Mouse (Mus musculus): Measurements from ENCODE around the gene Hoxc10. TPM values are rescaled to one million over a fixed set of nuclear protein-coding genes. Genes with fewer than 3 reads are reported as not detected.

Gene Hoxc10
- polyA plus RNA-seq, 1 experiment from 2014 or later = not detected

DNA sequence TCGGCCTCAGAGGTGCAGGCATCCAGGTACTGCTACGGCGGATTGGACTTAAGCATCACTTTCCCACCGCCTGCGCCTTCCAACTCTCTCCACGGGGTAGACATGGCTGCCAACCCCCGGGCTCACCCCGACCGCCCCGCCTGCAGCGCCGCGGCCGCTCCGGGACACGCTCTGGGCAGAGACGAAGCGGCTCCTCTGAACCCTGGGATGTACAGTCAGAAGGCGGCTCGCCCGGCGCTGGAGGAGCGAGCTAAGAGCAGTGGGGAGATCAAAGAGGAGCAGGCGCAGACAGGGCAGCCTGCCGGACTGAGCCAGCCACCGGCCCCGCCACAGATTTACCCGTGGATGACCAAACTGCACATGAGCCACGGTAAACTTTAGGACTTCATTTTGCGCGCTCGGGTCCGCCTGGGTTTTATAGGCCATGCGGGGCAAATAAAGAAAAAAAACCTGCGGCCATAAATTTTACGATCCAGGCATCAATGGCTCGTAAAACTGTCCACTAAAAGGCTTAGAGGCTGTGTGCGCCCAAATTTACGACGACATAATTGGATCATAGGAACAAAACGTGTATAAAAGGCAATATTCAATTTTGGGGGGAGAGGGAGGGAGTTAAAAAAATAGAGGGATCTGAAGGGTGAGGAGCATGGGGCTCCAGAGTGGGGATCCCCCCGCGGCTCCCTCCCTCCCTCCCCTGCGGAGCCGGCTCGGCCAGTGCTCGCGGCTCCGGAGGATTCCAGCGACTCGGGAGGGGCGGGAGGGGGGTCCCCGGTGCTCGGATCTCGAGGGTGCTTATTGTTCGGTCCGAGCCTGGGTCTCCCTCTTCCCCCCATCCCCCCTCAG, 47.8 kb downstream of the Hoxc10 start:
- no peak overlapping the region for H3K9ac ChIP-seq (ENCODE audit: low read length)

GRCm38 (mm10) chr15:103015009-103015399, 48.4 kb downstream of the Hoxc10 start:
- Histone ChIP-seq H3K27me3 (replicated peaks; ENCODE audit: control insufficient read depth, insufficient read depth, low read length) (peaks cover 96% of the 10 kb centered on the region), H3K4me1 (ENCODE audit: control insufficient read depth, insufficient read depth, low read length) (no peaks in the 10 kb centered on the region), H3K27ac (ENCODE audit: low read depth, low read length) (no peak overlapping the region), H3K9ac (ENCODE audit: low read length) (no peak overlapping the region), H3K36me3 (ENCODE audit: control insufficient read depth, insufficient read depth, low read length) (no peaks in the 10 kb centered on the region), H3K4me3 (ENCODE audit: low read depth, low read length) (no peak overlapping the region), H3K4me2 (ENCODE audit: low read length) (no peak overlapping the region), H3K9me3 (replicated peaks; ENCODE audit: control insufficient read depth, low read length) (no peaks in the 10 kb centered on the region)
- ATAC-seq (no peak), DNase-seq (ENCODE audit: low spot score) (no peak)
- under 1% methylated on average over 24 of the region's 28 CpGs for WGBS

More for the DNA sequence above, 47.8 kb downstream of the Hoxc10 start:
- peaks cover 96% of the 10 kb centered on the region for H3K27me3 ChIP-seq (replicated peaks; ENCODE audit: control insufficient read depth, insufficient read depth, low read length)
- no peaks in the 10 kb centered on the region for H3K9me3 ChIP-seq (replicated peaks; ENCODE audit: control insufficient read depth, low read length)
- H3K27ac ChIP-seq (ENCODE audit: low read depth, low read length) = no peak overlapping the region
- ATAC-seq = no peak; the same call in 1 of the 2 replicates
- H3K36me3 ChIP-seq (ENCODE audit: control insufficient read depth, insufficient read depth, low read length) = no peaks in the 10 kb centered on the region
- no peak for DNase-seq (ENCODE audit: low spot score)
- WGBS = 1% methylated on average over 49 of the region's 57 CpGs
- H3K4me1 ChIP-seq (ENCODE audit: control insufficient read depth, insufficient read depth, low read length) = no peaks in the 10 kb centered on the region
- no peak overlapping the region for H3K4me2 ChIP-seq (ENCODE audit: low read length)
- no peak overlapping the region for H3K4me3 ChIP-seq (ENCODE audit: low read depth, low read length)

DNA sequence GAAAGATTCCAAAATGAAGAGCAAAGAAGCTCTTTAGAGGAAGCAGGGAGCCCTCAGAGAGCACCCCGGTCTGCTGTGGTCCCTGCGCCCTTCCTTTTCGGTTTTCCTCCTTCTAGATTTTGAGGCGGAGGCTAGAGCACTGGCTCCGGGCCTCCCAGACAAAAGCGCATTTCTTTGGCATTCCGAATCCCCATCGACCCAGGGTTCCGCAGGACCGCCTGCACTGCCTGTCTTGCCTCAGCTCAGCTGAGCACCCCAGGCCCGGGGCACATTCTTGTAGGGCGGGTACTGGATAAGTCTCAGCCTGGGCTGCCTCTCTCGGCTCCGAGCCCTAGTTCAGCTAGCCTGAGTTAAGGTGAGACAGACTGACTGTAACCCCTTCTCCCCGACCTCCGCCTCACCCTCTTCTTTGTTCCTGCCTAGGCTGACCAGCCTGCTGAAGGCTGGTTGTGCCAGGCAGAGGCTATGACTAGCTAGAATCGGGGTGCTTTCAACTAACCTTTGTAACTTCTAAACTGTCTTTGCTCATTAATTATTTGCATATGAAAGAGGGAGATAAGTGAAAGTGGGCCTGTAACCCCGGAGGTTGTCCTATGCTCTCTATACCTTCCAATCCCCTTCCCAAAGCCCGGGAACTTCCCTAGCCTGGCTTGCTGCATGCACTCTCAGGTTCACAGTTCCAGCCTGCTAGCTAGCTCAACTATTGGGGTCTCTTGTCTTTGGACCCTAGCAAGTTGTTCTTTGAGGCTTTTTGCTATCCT, 49.0 kb downstream of the Hoxc10 start:
- 2% methylated on average over 19 of the region's 19 CpGs for WGBS
- no peak overlapping the region for H3K4me2 ChIP-seq (ENCODE audit: low read length)
- H3K27ac ChIP-seq (ENCODE audit: low read depth, low read length) = no peak overlapping the region
- H3K27me3 ChIP-seq (replicated peaks; ENCODE audit: control insufficient read depth, insufficient read depth, low read length) = peaks cover 96% of the 10 kb centered on the region
- H3K4me1 ChIP-seq (ENCODE audit: control insufficient read depth, insufficient read depth, low read length) = no peaks in the 10 kb centered on the region
- ATAC-seq (no peak), DNase-seq (ENCODE audit: low spot score) (no peak)
- H3K9ac ChIP-seq (ENCODE audit: low read length) = no peak overlapping the region
- no peak overlapping the region for H3K4me3 ChIP-seq (ENCODE audit: low read depth, low read length)
- H3K9me3 ChIP-seq (replicated peaks; ENCODE audit: control insufficient read depth, low read length) = no peaks in the 10 kb centered on the region
- no peaks in the 10 kb centered on the region for H3K36me3 ChIP-seq (ENCODE audit: control insufficient read depth, insufficient read depth, low read length)

GRCm38 (mm10) chr15:103018636-103019035, 52.0 kb downstream of the Hoxc10 start, which contains the start of gene Hoxc4:
Gene Hoxc4 (plus strand): TSS chr15:103018934.
- ATAC-seq (no peak), DNase-seq (ENCODE audit: low spot score) (no peak)
- no peaks in the 10 kb centered on the region for H3K9me3 ChIP-seq (replicated peaks; ENCODE audit: control insufficient read depth, low read length)
- H3K9ac ChIP-seq (ENCODE audit: low read length) = no peak within 1 kb of the TSS
- peaks cover 100% of the 10 kb centered on the region for H3K27me3 ChIP-seq (replicated peaks; ENCODE audit: control insufficient read depth, insufficient read depth, low read length)
- H3K4me1 ChIP-seq (ENCODE audit: control insufficient read depth, insufficient read depth, low read length) = no peaks in the 10 kb centered on the region
- no peak within 1 kb of the TSS for H3K27ac ChIP-seq (ENCODE audit: low read depth, low read length)
- H3K4me2 ChIP-seq (ENCODE audit: low read length) = no peak within 1 kb of the TSS
- H3K4me3 ChIP-seq (ENCODE audit: low read depth, low read length) = no peak within 1 kb of the TSS
- H3K36me3 ChIP-seq (ENCODE audit: control insufficient read depth, insufficient read depth, low read length) = no peaks in the 10 kb centered on the region
- 1% methylated on average over 9 of the region's 9 CpGs for WGBS

DNA sequence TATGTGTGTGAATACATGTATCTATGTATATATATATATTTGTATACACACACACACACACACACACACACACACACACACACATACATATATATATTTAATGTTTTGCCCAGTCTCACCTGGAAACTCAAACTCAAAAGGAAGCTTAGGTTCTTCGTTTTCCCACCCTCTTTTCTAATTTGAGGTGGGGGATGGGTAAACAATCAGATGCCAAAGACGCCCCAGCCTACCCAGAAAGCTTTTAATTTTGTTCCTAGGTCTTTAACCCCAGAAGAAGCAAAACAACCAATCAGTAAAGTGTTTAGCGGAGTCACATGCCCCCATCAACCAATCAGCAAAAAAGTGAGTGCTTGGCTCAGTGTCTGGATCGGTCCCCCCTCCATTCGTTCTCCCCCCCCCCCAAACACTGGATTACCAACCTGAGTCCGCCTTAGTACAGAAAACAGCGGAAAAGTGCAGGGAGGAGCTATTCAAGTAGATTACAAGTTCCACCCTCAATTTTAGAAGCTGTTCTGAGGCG, 54.4 kb downstream of the Hoxc10 start:
- ATAC-seq = no peak

More for the DNA sequence above, 54.4 kb downstream of the Hoxc10 start:
- no peak for DNase-seq (ENCODE audit: low spot score)
- no peaks in the 10 kb centered on the region for H3K9me3 ChIP-seq (replicated peaks; ENCODE audit: control insufficient read depth, low read length)
- H3K36me3 ChIP-seq (ENCODE audit: control insufficient read depth, insufficient read depth, low read length) = no peaks in the 10 kb centered on the region
- WGBS = 0% methylated on average over 8 of the region's 8 CpGs
- H3K27ac ChIP-seq (ENCODE audit: low read depth, low read length) = no peak overlapping the region
- no peak overlapping the region for H3K4me2 ChIP-seq (ENCODE audit: low read length)
- no peak overlapping the region for H3K9ac ChIP-seq (ENCODE audit: low read length)
- H3K4me3 ChIP-seq (ENCODE audit: low read depth, low read length) = no peak overlapping the region
- no peaks in the 10 kb centered on the region for H3K4me1 ChIP-seq (ENCODE audit: control insufficient read depth, insufficient read depth, low read length)
- peaks cover 99% of the 10 kb centered on the region for H3K27me3 ChIP-seq (replicated peaks; ENCODE audit: control insufficient read depth, insufficient read depth, low read length)

MicroRNAs within 50 kb of the gene (microRNA counts, 519-probe panel; counts per million panel counts)
- not detected for microRNA mmu-miR-615-3p
- microRNA mmu-miR-615-5p = not detected

Small RNA genes within 50 kb of the gene (microRNA-seq; reads per million reads assigned to microRNA genes)
- gene Mir196a-2 (0.93 reads per million), gene Mir615 (15.2 reads per million, percentile 36 among the genes with 10 or more reads in this experiment)

Other genes with a start within 250 kb of the Hoxc10 start
- gene Calcoco1, start 244.6 kb upstream of the Hoxc10 start, polyA plus RNA-seq (2014; fragmentation: Nextera tagmentation; extraction: Ambion mirVana) = 48.2 and 61.2 TPM in 2 replicates
- not detected in 2 replicates for gene Hoxc13, start 45.7 kb upstream of the Hoxc10 start, polyA plus RNA-seq (2014; fragmentation: Nextera tagmentation; extraction: Ambion mirVana)
- gene Hoxc12, start 30.0 kb upstream of the Hoxc10 start, polyA plus RNA-seq (2014; fragmentation: Nextera tagmentation; extraction: Ambion mirVana) = not detected in 2 replicates
- not detected in 2 replicates for gene Hoxc11, start 12.4 kb upstream of the Hoxc10 start, polyA plus RNA-seq (2014; fragmentation: Nextera tagmentation; extraction: Ambion mirVana)
- gene Hoxc5, start 647 bp downstream of the Hoxc10 start, polyA plus RNA-seq (2014; fragmentation: Nextera tagmentation; extraction: Ambion mirVana) = not detected in 2 replicates
- not detected in 2 replicates for gene Hoxc9, start 9.6 kb downstream of the Hoxc10 start, polyA plus RNA-seq (2014; fragmentation: Nextera tagmentation; extraction: Ambion mirVana)
- not detected in 2 replicates for gene Hoxc8, start 23.8 kb downstream of the Hoxc10 start, polyA plus RNA-seq (2014; fragmentation: Nextera tagmentation; extraction: Ambion mirVana)
- gene Hoxc6, start 31.5 kb downstream of the Hoxc10 start, polyA plus RNA-seq (2014; fragmentation: Nextera tagmentation; extraction: Ambion mirVana) = not detected in 2 replicates
- not detected in 2 replicates for gene Hoxc4, start 52.1 kb downstream of the Hoxc10 start, polyA plus RNA-seq (2014; fragmentation: Nextera tagmentation; extraction: Ambion mirVana)
- gene Smug1, start 200.3 kb downstream of the Hoxc10 start, polyA plus RNA-seq (2014; fragmentation: Nextera tagmentation; extraction: Ambion mirVana) = 25.3 and 26.5 TPM in 2 replicates

Data from forebrain, embryonic 14.5 days (tissue).